Mouse (Mus musculus) embryonic fibroblast, embryonic 13.5 days (primary cell): Measurements from ENCODE around the gene Tnfrsf1b.

Source experiments
- CTCF ChIP-seq: IDR thresholded peaks from 2 replicates; pipeline ENCODE4 v1.5.1; 2011; ENCODE audit warnings: mild to moderate bottlenecking, control low read depth, low read length, moderate library complexity, borderline replicate concordance; ENCODE audit not compliant: insufficient read depth
- POLR2A ChIP-seq: IDR thresholded peaks from 2 replicates; pipeline ENCODE4 v1.6.1; 2011; ENCODE audit warnings: low read depth, mild to moderate bottlenecking, control low read depth, low read length, moderate library complexity

GRCm38 (mm10) chr4:145217046-145217445, 29.6 kb downstream of the Tnfrsf1b start:
- TF ChIP-seq POLR2A = no peak
- no peak for TF ChIP-seq CTCF
